Mouse (Mus musculus) neural tube, embryonic 15.5 days (tissue): ENCODE results near the gene Golga4. TPM values are rescaled to one million over a fixed set of nuclear protein-coding genes. Genes with fewer than 3 reads are reported as not detected.

Source experiments
- ATAC-seq: fragments of 200-750 bp; cut with Nextera tagmentation; 2 replicates; pipeline ENCODE4 v1.8.0; 2017; ENCODE audit warnings: mild to moderate bottlenecking, moderate TSS enrichment, moderate library complexity; ENCODE audit not compliant: low FRiP score
- H3K27ac ChIP-seq: fragments of 300-500 bp; sonication (generic); replicated peaks from 2 replicates; pipeline ENCODE4 v1.5.1; 2015; ENCODE audit warnings: mild to moderate bottlenecking, inconsistent platforms
- H3K27me3 ChIP-seq: fragments of 300-500 bp; sonication (generic); replicated peaks from 2 replicates; pipeline ENCODE4 v1.6.1; 2015; ENCODE audit warnings: inconsistent platforms
- H3K36me3 ChIP-seq: fragments of 300-500 bp; sonication (generic); 2 replicates; pipeline ENCODE4 v1.6.1; 2015; ENCODE audit warnings: inconsistent platforms
- H3K4me1 ChIP-seq: fragments of 300-500 bp; sonication (generic); 2 replicates; pipeline ENCODE4 v1.6.1; 2015; ENCODE audit warnings: inconsistent platforms
- H3K4me2 ChIP-seq: fragments of 300-500 bp; sonication (generic); 2 replicates; pipeline ENCODE4 v1.6.1; 2015; ENCODE audit warnings: inconsistent platforms, mild to moderate bottlenecking, moderate library complexity
- H3K4me3 ChIP-seq: fragments of 300-500 bp; sonication (generic); replicated peaks from 2 replicates; pipeline ENCODE4 v1.5.1; 2015; ENCODE audit warnings: mild to moderate bottlenecking, inconsistent platforms
- H3K9ac ChIP-seq: fragments of 300-500 bp; sonication (generic); replicated peaks from 2 replicates; pipeline ENCODE4 v1.6.1; 2015; ENCODE audit warnings: mild to moderate bottlenecking, inconsistent platforms
- H3K9me3 ChIP-seq: fragments of 300-500 bp; sonication (generic); replicated peaks from 2 replicates; pipeline ENCODE4 v1.6.1; 2016; ENCODE audit warnings: inconsistent platforms
- WGBS: fragments of 180-500 bp; shearing (Covaris S2); methylation state at CpG from one replicate; pipeline ENCODE4 v1.1.7; 2015; ENCODE audit warnings: mixed read lengths; 5-methylcytosine and 5-hydroxymethylcytosine counted together
- polyA plus RNA-seq: library from polyadenylated mRNA; unstranded; fragments of >200 nt; fragmentation: Nextera tagmentation; extraction: Ambion mirVana; gene quantifications from 2 replicates; pipeline ENCODE4 v1.2.1, GENCODE M21; 2015

Gene Golga4
- polyA plus RNA-seq, 1 experiment from 2014 or later: 44.4 TPM

- H3K27ac ChIP-seq: no peak overlapping the region
- WGBS: 96% methylated on average over 7 of the region's 7 CpGs
- H3K4me3 ChIP-seq: no peak overlapping the region
- H3K9me3 ChIP-seq: no peaks in the 10 kb centered on the region
- no peak overlapping the region for H3K9ac ChIP-seq
- no peaks in the 10 kb centered on the region for H3K27me3 ChIP-seq
- no peaks in the 10 kb centered on the region for H3K4me1 ChIP-seq
- no peak overlapping the region for H3K4me2 ChIP-seq
- ATAC-seq: no peak
- H3K36me3 ChIP-seq: peaks cover 84% of the 10 kb centered on the region
These were observed 26.6 kb downstream of the Golga4 start for GRCm38 (mm10) chr9:118532516-118533205.

- Histone ChIP-seq H3K4me2 (no peak overlapping the region), H3K36me3 (peaks cover 76% of the 10 kb centered on the region), H3K4me1 (no peaks in the 10 kb centered on the region), H3K27me3 (no peaks in the 10 kb centered on the region), H3K9ac (no peak overlapping the region), H3K9me3 (no peaks in the 10 kb centered on the region), H3K4me3 (no peak overlapping the region), H3K27ac (no peak overlapping the region)
- ATAC-seq: no peak
- 96% methylated on average over 6 of the region's 6 CpGs for WGBS
These were observed 30.9 kb downstream of the Golga4 start for GRCm38 (mm10) chr9:118536946-118537345.

GRCm38 (mm10) chr9:118537463-118538339 is 31.6 kb downstream of the Golga4 start:
- H3K4me3 ChIP-seq: no peak overlapping the region
- no peaks in the 10 kb centered on the region for H3K27me3 ChIP-seq
- no peaks in the 10 kb centered on the region for H3K9me3 ChIP-seq
- no peak overlapping the region for H3K27ac ChIP-seq
- no peaks in the 10 kb centered on the region for H3K4me1 ChIP-seq
- no peak overlapping the region for H3K9ac ChIP-seq
- H3K4me2 ChIP-seq: no peak overlapping the region
- peaks cover 76% of the 10 kb centered on the region for H3K36me3 ChIP-seq
- 89% methylated on average over 9 of the region's 9 CpGs for WGBS
- ATAC-seq: no peak

- Histone ChIP-seq H3K4me2 (no peak overlapping the region), H3K27ac (no peak overlapping the region), H3K4me3 (no peak overlapping the region), H3K4me1 (no peaks in the 10 kb centered on the region), H3K9me3 (no peaks in the 10 kb centered on the region), H3K9ac (no peak overlapping the region), H3K36me3 (peaks cover 46% of the 10 kb centered on the region), H3K27me3 (no peaks in the 10 kb centered on the region)
- ATAC-seq: no peak
- WGBS: 93% methylated on average over 8 of the region's 8 CpGs
These were observed 35.8 kb downstream of the Golga4 start for GRCm38 (mm10) chr9:118541851-118542250.

GRCm38 (mm10) chr9:118545146-118545545 is 39.1 kb downstream of the Golga4 start:
- Histone ChIP-seq H3K9me3 (no peaks in the 10 kb centered on the region), H3K27ac (no peak overlapping the region), H3K9ac (no peak overlapping the region), H3K4me1 (no peaks in the 10 kb centered on the region), H3K4me3 (no peak overlapping the region), H3K4me2 (no peak overlapping the region), H3K36me3 (peaks cover 37% of the 10 kb centered on the region), H3K27me3 (no peaks in the 10 kb centered on the region)
- 65% methylated on average over 6 of the region's 6 CpGs for WGBS
- ATAC-seq: no peak

GRCm38 (mm10) chr9:118548651-118549050 is 42.6 kb downstream of the Golga4 start:
- Histone ChIP-seq H3K9me3 (no peaks in the 10 kb centered on the region), H3K27me3 (no peaks in the 10 kb centered on the region), H3K9ac (no peak overlapping the region), H3K4me1 (no peaks in the 10 kb centered on the region), H3K4me3 (no peak overlapping the region), H3K27ac (no peak overlapping the region), H3K4me2 (no peak overlapping the region), H3K36me3 (peaks cover 38% of the 10 kb centered on the region)
- no peak for ATAC-seq
- 97% methylated on average over 12 of the region's 12 CpGs for WGBS

- H3K4me3 ChIP-seq: no peak overlapping the region
- WGBS: 81% methylated on average over 24 of the region's 24 CpGs
- no peaks in the 10 kb centered on the region for H3K4me1 ChIP-seq
- H3K4me2 ChIP-seq: no peak overlapping the region
- no peak for ATAC-seq
- no peak overlapping the region for H3K9ac ChIP-seq
- no peak overlapping the region for H3K27ac ChIP-seq
- H3K36me3 ChIP-seq: peaks cover 76% of the 10 kb centered on the region
- H3K27me3 ChIP-seq: no peaks in the 10 kb centered on the region
- H3K9me3 ChIP-seq: no peaks in the 10 kb centered on the region
These were observed 51.1 kb downstream of the Golga4 start for GRCm38 (mm10) chr9:118556951-118557780.

GRCm38 (mm10) chr9:118563356-118563755 is 57.3 kb downstream of the Golga4 start:
- H3K36me3 ChIP-seq: peaks cover 90% of the 10 kb centered on the region
- no peak overlapping the region for H3K27ac ChIP-seq
- H3K4me3 ChIP-seq: no peak overlapping the region
- H3K9ac ChIP-seq: no peak overlapping the region
- no peaks in the 10 kb centered on the region for H3K9me3 ChIP-seq
- 96% methylated on average over 11 of the region's 11 CpGs for WGBS
- no peak overlapping the region for H3K4me2 ChIP-seq
- ATAC-seq: no peak
- H3K27me3 ChIP-seq: no peaks in the 10 kb centered on the region
- no peaks in the 10 kb centered on the region for H3K4me1 ChIP-seq

- Histone ChIP-seq H3K4me2 (no peak overlapping the region), H3K27me3 (no peaks in the 10 kb centered on the region), H3K9ac (no peak overlapping the region), H3K36me3 (peaks cover 86% of the 10 kb centered on the region), H3K9me3 (no peaks in the 10 kb centered on the region), H3K27ac (no peak overlapping the region), H3K4me1 (no peaks in the 10 kb centered on the region), H3K4me3 (no peak overlapping the region)
- no peak for ATAC-seq
- 97% methylated on average over 7 of the region's 7 CpGs for WGBS
These were observed 57.8 kb downstream of the Golga4 start for GRCm38 (mm10) chr9:118563866-118564265.

GRCm38 (mm10) chr9:118564696-118565095 is 58.6 kb downstream of the Golga4 start:
- Histone ChIP-seq H3K27ac (no peak overlapping the region), H3K4me1 (no peaks in the 10 kb centered on the region), H3K4me2 (no peak overlapping the region), H3K9ac (no peak overlapping the region), H3K4me3 (no peak overlapping the region), H3K27me3 (no peaks in the 10 kb centered on the region), H3K36me3 (peaks cover 86% of the 10 kb centered on the region), H3K9me3 (no peaks in the 10 kb centered on the region)
- no peak for ATAC-seq
- 93% methylated on average over 16 of the region's 16 CpGs for WGBS

- no peaks in the 10 kb centered on the region for H3K9me3 ChIP-seq
These were observed 63.3 kb downstream of the Golga4 start for GRCm38 (mm10) chr9:118569328-118569727.

More at GRCm38 (mm10) chr9:118569328-118569727, 63.3 kb downstream of the Golga4 start:
- Histone ChIP-seq H3K4me3 (no peak overlapping the region), H3K27ac (no peak overlapping the region), H3K27me3 (no peaks in the 10 kb centered on the region), H3K9ac (no peak overlapping the region), H3K4me1 (no peaks in the 10 kb centered on the region), H3K36me3 (peaks cover 81% of the 10 kb centered on the region), H3K4me2 (no peak overlapping the region)
- no peak for ATAC-seq
- 76% methylated on average over 6 of the region's 6 CpGs for WGBS
